Mouse (Mus musculus) intestine, embryonic 16.5 days (tissue): ENCODE data around the gene Tmem104. TPM values are rescaled to one million over a fixed set of nuclear protein-coding genes. Genes with fewer than 3 reads are reported as not detected.

Source experiments
- ATAC-seq: fragments of 200-750 bp; cut with Nextera tagmentation; 2 replicates; pipeline ENCODE4 v1.8.0; 2017; ENCODE audit warnings: moderate TSS enrichment, moderate library complexity
- H3K27ac ChIP-seq: fragments of 300-500 bp; sonication (generic); 2 replicates; pipeline ENCODE4 v1.5.1; 2014; ENCODE audit warnings: mild to moderate bottlenecking, low read length
- H3K27me3 ChIP-seq: fragments of 300-500 bp; sonication (generic); replicated peaks from 2 replicates; pipeline ENCODE4 v1.6.1; 2014; ENCODE audit warnings: low read length, control low read depth, mixed read lengths; ENCODE audit not compliant: control insufficient read depth, insufficient read depth
- H3K36me3 ChIP-seq: fragments of 300-500 bp; sonication (generic); 2 replicates; pipeline ENCODE4 v1.6.1; 2014; ENCODE audit warnings: low read length, control low read depth; ENCODE audit not compliant: control insufficient read depth, insufficient read depth
- H3K4me1 ChIP-seq: fragments of 300-500 bp; sonication (generic); 2 replicates; pipeline ENCODE4 v1.6.1; 2014; ENCODE audit warnings: low read length, control low read depth, mixed read lengths; ENCODE audit not compliant: control insufficient read depth, insufficient read depth
- H3K4me2 ChIP-seq: fragments of 300-500 bp; sonication (generic); 2 replicates; pipeline ENCODE4 v1.6.1; 2014; ENCODE audit warnings: low read depth, low read length, control low read depth
- H3K4me3 ChIP-seq: fragments of 300-500 bp; sonication (generic); 2 replicates; pipeline ENCODE4 v1.5.1; 2014; ENCODE audit warnings: mild to moderate bottlenecking, low read length
- H3K9ac ChIP-seq: fragments of 300-500 bp; sonication (generic); 2 replicates; pipeline ENCODE4 v1.6.1; 2014; ENCODE audit warnings: low read depth, low read length
- H3K9me3 ChIP-seq: fragments of 300-500 bp; sonication (generic); 2 replicates; pipeline ENCODE4 v1.6.1; 2016; ENCODE audit warnings: low read length, control low read depth; ENCODE audit not compliant: control insufficient read depth
- WGBS: fragments of 180-500 bp; shearing (Covaris S2); extraction: QIAGEN DNeasy Blood & Tissue Kit; methylation state at CpG from one replicate; pipeline ENCODE4 v1.1.7; 2014; 5-methylcytosine and 5-hydroxymethylcytosine counted together
- polyA plus RNA-seq: library from polyadenylated mRNA; unstranded; fragments of >200 nt; fragmentation: Nextera tagmentation; extraction: Ambion mirVana; gene quantifications from 2 replicates; pipeline ENCODE4 v1.2.1, GENCODE M21; 2015

Tmem104 gene
- polyA plus RNA-seq, 1 experiment from 2014 or later, result 11.6 TPM

DNA sequence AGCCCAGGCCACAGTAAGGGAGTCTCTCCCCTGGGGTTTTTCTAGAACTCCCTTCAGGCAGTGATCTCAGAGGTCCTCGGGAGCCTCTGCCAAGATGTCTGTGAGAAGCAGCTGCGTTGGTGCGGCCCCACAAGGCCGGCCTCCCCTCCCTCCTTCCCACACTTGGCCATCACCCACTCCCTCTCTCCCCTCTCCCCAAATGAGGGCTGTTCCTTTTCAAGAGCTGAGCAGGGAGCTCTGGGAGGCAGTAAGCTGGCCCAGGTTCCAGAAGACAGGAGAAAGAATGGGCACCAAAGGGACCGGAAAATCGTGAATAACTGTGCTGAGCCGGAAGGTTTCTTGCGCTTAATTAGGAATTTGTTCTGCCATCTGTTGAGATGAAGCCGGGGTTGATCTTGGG, 44.6 kb downstream of the Tmem104 start:
- H3K27ac ChIP-seq, result peak overlapping the region; percentile 97
- no peaks in the 10 kb centered on the region for H3K9me3 ChIP-seq
- WGBS, result 50% methylated on average over 9 of the region's 9 CpGs
- no peak overlapping the region for H3K4me3 ChIP-seq
- ATAC-seq, result peak; percentile 41
- H3K36me3 ChIP-seq, result no peaks in the 10 kb centered on the region
- peak overlapping the region; percentile 33; the same call in 1 of the 2 replicates for H3K4me2 ChIP-seq
- no peaks in the 10 kb centered on the region for H3K27me3 ChIP-seq
- peaks cover 22% of the 10 kb centered on the region for H3K4me1 ChIP-seq
- H3K9ac ChIP-seq, result peak overlapping the region; percentile 64

DNA sequence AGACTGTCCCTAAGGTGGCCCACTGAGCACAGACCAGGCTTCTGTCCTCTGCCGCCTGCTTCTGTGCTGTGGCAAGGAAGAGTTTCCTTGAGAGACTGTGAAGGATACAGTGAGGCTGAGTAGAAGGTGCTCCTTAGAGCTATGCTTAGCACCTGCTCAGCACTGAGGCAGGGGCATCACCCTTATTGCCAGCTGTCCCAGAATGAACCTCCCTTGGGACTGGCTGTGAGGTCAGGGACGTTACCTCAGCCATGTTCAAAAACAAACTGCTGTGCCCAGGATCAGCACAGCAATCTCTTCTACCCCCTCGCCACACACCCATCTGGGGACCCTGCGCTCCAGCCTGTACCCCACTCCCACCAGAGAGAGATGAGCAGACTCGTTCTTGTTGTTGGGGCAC, 45.6 kb downstream of the Tmem104 start:
- H3K27ac ChIP-seq, result no peak overlapping the region
- no peak overlapping the region for H3K9ac ChIP-seq
- WGBS, result 95% methylated on average over 5 of the region's 5 CpGs
- no peaks in the 10 kb centered on the region for H3K36me3 ChIP-seq
- no peak overlapping the region for H3K4me2 ChIP-seq
- H3K4me1 ChIP-seq, result peaks cover 22% of the 10 kb centered on the region
- no peak for ATAC-seq
- no peaks in the 10 kb centered on the region for H3K27me3 ChIP-seq
- no peaks in the 10 kb centered on the region for H3K9me3 ChIP-seq
- H3K4me3 ChIP-seq, result no peak overlapping the region

DNA sequence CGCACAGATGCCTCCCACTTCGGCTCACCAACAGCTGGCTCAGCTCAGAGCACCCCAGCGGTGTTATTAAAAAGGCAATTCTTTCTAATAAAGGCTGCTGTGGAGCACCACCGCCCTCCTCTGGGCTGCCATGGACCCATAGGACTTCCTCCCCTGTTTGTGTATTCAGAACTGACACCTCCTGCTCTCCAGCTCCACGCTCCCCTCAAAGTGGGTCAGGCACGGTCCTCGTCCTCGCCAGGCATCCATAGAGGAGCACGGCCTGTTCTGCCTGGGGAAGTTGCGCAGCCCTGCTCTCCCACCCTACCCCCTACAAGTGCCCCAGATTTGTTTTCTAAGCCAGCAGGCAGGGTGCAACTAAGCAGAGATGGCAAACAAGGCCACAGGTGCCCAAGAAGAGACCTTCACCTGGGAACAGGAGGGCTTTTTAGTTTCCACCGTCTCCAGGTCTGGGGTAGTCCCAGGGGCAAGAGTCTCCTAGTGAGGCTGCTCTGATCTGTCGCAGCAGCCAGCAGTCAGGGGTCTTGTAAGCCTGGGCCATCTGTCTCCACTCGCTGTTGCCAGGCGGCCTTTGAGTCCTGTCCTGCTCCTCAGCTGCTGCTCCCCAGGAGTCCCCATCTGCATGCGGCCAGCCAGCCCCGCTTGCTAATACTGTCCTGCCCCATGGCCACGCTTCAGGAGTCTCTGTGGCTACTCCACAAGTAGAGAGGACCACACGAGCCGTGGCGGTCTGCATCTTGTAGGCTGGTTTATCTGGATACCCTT, 46.4 kb downstream of the Tmem104 start:
- H3K27me3 ChIP-seq, result no peaks in the 10 kb centered on the region

GRCm38 (mm10) chr11:115234320-115235044, 47.2 kb downstream of the Tmem104 start:
- Histone ChIP-seq H3K36me3 (no peaks in the 10 kb centered on the region), H3K4me2 (no peak overlapping the region), H3K27ac (no peak overlapping the region), H3K4me1 (peaks cover 22% of the 10 kb centered on the region), H3K27me3 (no peaks in the 10 kb centered on the region), H3K9me3 (no peaks in the 10 kb centered on the region), H3K4me3 (no peak overlapping the region), H3K9ac (no peak overlapping the region)
- ATAC-seq, result no peak
- 82% methylated on average over 15 of the region's 15 CpGs for WGBS

More for the DNA sequence above, 46.4 kb downstream of the Tmem104 start:
- Histone ChIP-seq H3K4me1 (peaks cover 22% of the 10 kb centered on the region), H3K9ac (no peak overlapping the region), H3K4me3 (no peak overlapping the region), H3K27ac (no peak overlapping the region), H3K4me2 (no peak overlapping the region), H3K36me3 (no peaks in the 10 kb centered on the region), H3K9me3 (no peaks in the 10 kb centered on the region)
- 71% methylated on average over 20 of the region's 20 CpGs for WGBS
- no peak for ATAC-seq

GRCm38 (mm10) chr11:115236570-115236969, 49.3 kb downstream of the Tmem104 start:
- no peak for ATAC-seq
- H3K9ac ChIP-seq, result no peak overlapping the region
- H3K4me3 ChIP-seq, result no peak overlapping the region
- 0 out of 2 replicates have a peak, but pooled peaks cover under 1% of the 10 kb centered on the region for H3K36me3 ChIP-seq
- H3K27me3 ChIP-seq, result no peaks in the 10 kb centered on the region
- no peaks in the 10 kb centered on the region for H3K9me3 ChIP-seq
- no peak overlapping the region for H3K27ac ChIP-seq
- peaks cover 11% of the 10 kb centered on the region for H3K4me1 ChIP-seq
- WGBS, result 15% methylated on average over 5 of the region's 5 CpGs
- no peak overlapping the region for H3K4me2 ChIP-seq

DNA sequence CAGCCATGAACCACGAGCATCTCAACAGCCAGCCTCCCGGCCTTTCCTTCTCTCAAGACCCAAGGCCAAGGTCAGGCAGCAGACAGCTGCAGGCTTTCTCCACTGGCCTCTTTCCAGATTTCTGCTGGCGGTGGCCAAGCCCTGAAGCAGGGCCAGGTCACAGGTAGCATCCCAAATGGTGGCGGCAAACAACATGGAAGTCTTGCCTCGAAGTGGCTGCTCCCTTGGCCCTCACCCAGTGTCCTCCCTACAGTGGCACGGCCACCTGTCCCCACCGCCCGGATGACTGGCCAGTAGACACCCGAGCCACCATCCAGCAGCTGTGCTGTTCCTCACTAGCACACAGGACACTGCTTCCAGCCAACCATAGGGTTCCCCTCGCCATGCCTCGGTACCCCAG, 54.1 kb downstream of the Tmem104 start:
- 81% methylated on average over 11 of the region's 11 CpGs for WGBS
- Histone ChIP-seq H3K27me3 (peaks cover 3% of the 10 kb centered on the region; the same call in 1 of the 2 replicates), H3K9me3 (no peaks in the 10 kb centered on the region), H3K4me1 (no peaks in the 10 kb centered on the region), H3K9ac (no peak overlapping the region), H3K36me3 (peaks cover 7% of the 10 kb centered on the region; the same call in 1 of the 2 replicates), H3K4me2 (no peak overlapping the region), H3K27ac (no peak overlapping the region), H3K4me3 (no peak overlapping the region)
- ATAC-seq, result no peak

DNA sequence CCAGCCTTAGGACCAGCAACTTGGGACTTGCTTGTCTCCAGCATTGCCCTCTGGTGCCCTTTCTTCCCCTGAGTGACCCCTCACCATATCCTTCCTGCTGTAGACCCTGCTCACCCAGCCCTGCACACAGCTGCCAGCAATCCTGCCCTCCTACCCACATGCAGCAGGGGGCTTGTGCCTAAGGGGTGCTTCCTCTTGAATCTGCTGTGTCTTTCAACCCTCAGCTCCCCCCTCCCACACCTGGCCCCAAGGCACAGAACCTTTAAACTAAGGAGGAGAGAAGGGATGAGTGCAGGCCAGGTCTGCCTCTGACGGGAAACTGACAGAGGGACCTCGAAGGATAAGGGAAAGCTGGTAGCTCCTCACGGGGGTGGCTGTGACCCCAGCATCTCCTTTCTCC, 55.5 kb downstream of the Tmem104 start:
- Histone ChIP-seq H3K4me3 (no peak overlapping the region), H3K27ac (no peak overlapping the region), H3K9ac (no peak overlapping the region), H3K4me1 (no peaks in the 10 kb centered on the region), H3K36me3 (peaks cover 7% of the 10 kb centered on the region; the same call in 1 of the 2 replicates), H3K27me3 (peaks cover 9% of the 10 kb centered on the region; the same call in 1 of the 2 replicates), H3K9me3 (no peaks in the 10 kb centered on the region), H3K4me2 (no peak overlapping the region)
- whole genome bisulfite sequencing, result 83% methylated on average over 3 of the region's 3 CpGs
- no peak for ATAC-seq

DNA sequence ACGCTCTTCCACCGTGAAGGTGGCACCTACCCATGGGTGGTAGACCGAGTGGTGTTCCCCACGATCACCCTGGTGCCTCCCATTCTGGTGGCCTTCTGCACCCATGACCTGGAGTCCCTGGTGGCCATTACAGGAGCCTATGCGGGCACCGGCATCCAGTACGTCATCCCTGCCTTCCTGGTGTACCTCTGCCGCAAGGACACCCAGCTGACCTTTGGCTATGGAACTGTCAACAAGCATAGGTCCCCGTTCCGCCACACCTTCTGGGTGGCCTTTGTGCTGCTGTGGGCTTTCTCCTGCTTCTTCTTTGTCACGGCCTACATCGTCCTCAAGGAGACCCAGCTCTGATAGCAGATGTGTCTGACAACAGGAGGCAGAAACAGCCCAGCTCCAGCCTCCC, 56.5 kb downstream of the Tmem104 start:
- peaks cover 7% of the 10 kb centered on the region; the same call in 1 of the 2 replicates for H3K36me3 ChIP-seq
- no peak overlapping the region for H3K9ac ChIP-seq
- no peak overlapping the region for H3K27ac ChIP-seq
- no peaks in the 10 kb centered on the region for H3K9me3 ChIP-seq
- 89% methylated on average over 12 of the region's 12 CpGs for WGBS
- no peak overlapping the region for H3K4me2 ChIP-seq
- peaks cover 16% of the 10 kb centered on the region for H3K27me3 ChIP-seq
- no peak for ATAC-seq
- no peak overlapping the region for H3K4me3 ChIP-seq
- no peaks in the 10 kb centered on the region for H3K4me1 ChIP-seq

- no peak overlapping the region for H3K4me2 ChIP-seq
- 86% methylated on average over 8 of the region's 8 CpGs for WGBS
- no peak overlapping the region for H3K9ac ChIP-seq
- H3K27me3 ChIP-seq, result peaks cover 27% of the 10 kb centered on the region
- no peak overlapping the region for H3K27ac ChIP-seq
- ATAC-seq, result no peak
- H3K36me3 ChIP-seq, result peaks cover 7% of the 10 kb centered on the region; the same call in 1 of the 2 replicates
- no peak overlapping the region for H3K4me3 ChIP-seq
- no peaks in the 10 kb centered on the region for H3K9me3 ChIP-seq
- peaks cover 2% of the 10 kb centered on the region for H3K4me1 ChIP-seq
Observed at GRCm38 (mm10) chr11:115244840-115245239, 57.6 kb downstream of the Tmem104 start.
